Mouse (Mus musculus) kidney, embryonic 16.5 days (tissue): ENCODE results near the gene Abhd11. TPM values are rescaled to one million over a fixed set of nuclear protein-coding genes. Genes with fewer than 3 reads are reported as not detected.

ENCODE experiments used
- ATAC-seq: fragments of 200-750 bp; cut with Nextera tagmentation; 2 replicates; pipeline ENCODE4 v1.8.0; 2017; ENCODE audit warnings: moderate TSS enrichment; ENCODE audit not compliant: low FRiP score, low TSS enrichment
- H3K27ac ChIP-seq: fragments of 300-500 bp; sonication (generic); 2 replicates; pipeline ENCODE4 v1.5.1; 2014; ENCODE audit warnings: low read length
- H3K27me3 ChIP-seq: fragments of 300-500 bp; sonication (generic); 2 replicates; pipeline ENCODE4 v1.6.1; 2014; ENCODE audit warnings: low read length, control low read depth, mixed read lengths; ENCODE audit not compliant: insufficient read depth
- H3K36me3 ChIP-seq: fragments of 300-500 bp; sonication (generic); 2 replicates; pipeline ENCODE4 v1.6.1; 2014; ENCODE audit warnings: low read length, control low read depth, mixed read lengths; ENCODE audit not compliant: insufficient read depth
- H3K4me1 ChIP-seq: fragments of 300-500 bp; sonication (generic); 2 replicates; pipeline ENCODE4 v1.6.1; 2014; ENCODE audit warnings: low read length, control low read depth, mixed read lengths; ENCODE audit not compliant: insufficient read depth
- H3K4me2 ChIP-seq: fragments of 300-500 bp; sonication (generic); replicated peaks from 2 replicates; pipeline ENCODE4 v1.6.1; 2014; ENCODE audit warnings: low read depth, low read length
- H3K4me3 ChIP-seq: fragments of 300-500 bp; sonication (generic); 2 replicates; pipeline ENCODE4 v1.5.1; 2014; ENCODE audit warnings: mild to moderate bottlenecking, low read length
- H3K9ac ChIP-seq: fragments of 300-500 bp; sonication (generic); replicated peaks from 2 replicates; pipeline ENCODE4 v1.6.1; 2014; ENCODE audit warnings: low read length
- H3K9me3 ChIP-seq: fragments of 300-500 bp; sonication (generic); 2 replicates; pipeline ENCODE4 v1.6.1; 2016; ENCODE audit warnings: low read length, control low read depth
- WGBS: fragments of 180-500 bp; shearing (Covaris S2); extraction: QIAGEN DNeasy Blood & Tissue Kit; methylation state at CpG from one replicate; pipeline ENCODE4 v1.1.7; 2014; 5-methylcytosine and 5-hydroxymethylcytosine counted together
- polyA plus RNA-seq: library from polyadenylated mRNA; unstranded; fragments of >200 nt; fragmentation: Nextera tagmentation; extraction: Ambion mirVana; gene quantifications from 2 replicates; pipeline ENCODE4 v1.2.1, GENCODE M21; 2015

Gene Abhd11
- polyA plus RNA-seq, 1 experiment from 2014 or later, result 81.1 TPM

- Histone ChIP-seq H3K9me3 (no peaks in the 10 kb centered on the region), H3K4me3 (no peak overlapping the region), H3K9ac (no peak overlapping the region), H3K4me1 (peaks cover 22% of the 10 kb centered on the region), H3K4me2 (no peak overlapping the region), H3K36me3 (no peaks in the 10 kb centered on the region), H3K27me3 (no peaks in the 10 kb centered on the region), H3K27ac (no peak overlapping the region)
- 49% methylated on average over 4 of the region's 4 CpGs for WGBS
- no peak for ATAC-seq
Measured at GRCm38 (mm10) chr5:135016224-135016759, 7.3 kb downstream of the Abhd11 start.

GRCm38 (mm10) chr5:135021814-135022213, 12.9 kb downstream of the Abhd11 start:
- Histone ChIP-seq H3K27ac (0 out of 2 replicates have a peak overlapping the region, but pooled peaks have one; percentile 5), H3K36me3 (no peaks in the 10 kb centered on the region), H3K27me3 (no peaks in the 10 kb centered on the region), H3K4me1 (peaks cover 31% of the 10 kb centered on the region), H3K9ac (no peak overlapping the region), H3K4me3 (no peak overlapping the region), H3K9me3 (no peaks in the 10 kb centered on the region), H3K4me2 (no peak overlapping the region)
- peak; percentile 37 for ATAC-seq
- 40% methylated on average over 6 of the region's 6 CpGs for WGBS

GRCm38 (mm10) chr5:135023344-135024173, 14.6 kb downstream of the Abhd11 start, which contains the start of gene Stx1a:
Stx1a (plus strand) TSS chr5:135023482.
- Histone ChIP-seq H3K36me3 (no peaks in the 10 kb centered on the region), H3K27ac (peak within 1 kb of the TSS; percentile 20; the same call in 1 of the 2 replicates), H3K9me3 (no peaks in the 10 kb centered on the region), H3K9ac (peak within 1 kb of the TSS; percentile 83), H3K4me1 (peaks cover 34% of the 10 kb centered on the region), H3K4me3 (peak within 1 kb of the TSS; percentile 71), H3K4me2 (peak within 1 kb of the TSS; percentile 95), H3K27me3 (no peaks in the 10 kb centered on the region)
- under 1% methylated on average over 61 of the region's 61 CpGs for WGBS
- ATAC-seq, result peak; percentile 94

- Histone ChIP-seq H3K27ac (no peak overlapping the region), H3K4me3 (peak overlapping the region; percentile 71)
- ATAC-seq, result peak; percentile 17; the same call in 1 of the 2 replicates
Measured at GRCm38 (mm10) chr5:135024665-135025224, 15.8 kb downstream of the Abhd11 start.

GRCm38 (mm10) chr5:135025899-135026298, 16.9 kb downstream of the Abhd11 start:
- Histone ChIP-seq H3K9me3 (no peaks in the 10 kb centered on the region), H3K27me3 (no peaks in the 10 kb centered on the region), H3K4me2 (peak overlapping the region; percentile 95), H3K4me1 (peaks cover 45% of the 10 kb centered on the region), H3K9ac (peak overlapping the region; percentile 57; the same call in 1 of the 2 replicates), H3K36me3 (no peaks in the 10 kb centered on the region), H3K4me3 (peak overlapping the region; percentile 71; the same call in 1 of the 2 replicates), H3K27ac (0 out of 2 replicates have a peak overlapping the region, but pooled peaks have one; percentile 15)
- 9% methylated on average over 7 of the region's 7 CpGs for WGBS
- no peak for ATAC-seq

More at GRCm38 (mm10) chr5:135024665-135025224, 15.8 kb downstream of the Abhd11 start:
- H3K9me3 ChIP-seq, result no peaks in the 10 kb centered on the region
- H3K4me2 ChIP-seq, result peak overlapping the region; percentile 95
- H3K4me1 ChIP-seq, result peaks cover 45% of the 10 kb centered on the region
- no peaks in the 10 kb centered on the region for H3K36me3 ChIP-seq
- no peaks in the 10 kb centered on the region for H3K27me3 ChIP-seq
- WGBS, result 17% methylated on average over 11 of the region's 11 CpGs
- H3K9ac ChIP-seq, result peak overlapping the region; percentile 83

GRCm38 (mm10) chr5:135029007-135029854, 20.3 kb downstream of the Abhd11 start:
- no peaks in the 10 kb centered on the region for H3K36me3 ChIP-seq
- ATAC-seq, result no peak
- no peaks in the 10 kb centered on the region for H3K9me3 ChIP-seq
- H3K4me1 ChIP-seq, result peaks cover 34% of the 10 kb centered on the region
- H3K9ac ChIP-seq, result peak overlapping the region; percentile 12; the same call in 1 of the 2 replicates
- H3K4me3 ChIP-seq, result no peak overlapping the region
- H3K27me3 ChIP-seq, result no peaks in the 10 kb centered on the region
- H3K27ac ChIP-seq, result peak overlapping the region; percentile 30; the same call in 1 of the 2 replicates
- WGBS, result 40% methylated on average over 18 of the region's 18 CpGs
- peak overlapping the region; percentile 24 for H3K4me2 ChIP-seq

- Histone ChIP-seq H3K27ac (no peak overlapping the region), H3K36me3 (no peaks in the 10 kb centered on the region), H3K4me2 (no peak overlapping the region), H3K4me3 (no peak overlapping the region), H3K27me3 (no peaks in the 10 kb centered on the region), H3K9me3 (no peaks in the 10 kb centered on the region), H3K9ac (no peak overlapping the region), H3K4me1 (peaks cover 18% of the 10 kb centered on the region)
- no peak for ATAC-seq
- 87% methylated on average over 5 of the region's 5 CpGs for WGBS
Measured at GRCm38 (mm10) chr5:135032581-135032980, 23.6 kb downstream of the Abhd11 start.

- Histone ChIP-seq H3K27ac (no peak overlapping the region), H3K27me3 (no peaks in the 10 kb centered on the region), H3K36me3 (peaks cover 4% of the 10 kb centered on the region; the same call in 1 of the 2 replicates), H3K9ac (no peak overlapping the region), H3K4me1 (peaks cover 5% of the 10 kb centered on the region; the same call in 1 of the 2 replicates), H3K4me2 (no peak overlapping the region), H3K9me3 (no peaks in the 10 kb centered on the region), H3K4me3 (no peak overlapping the region)
- ATAC-seq, result no peak
- 98% methylated on average over 2 of the region's 2 CpGs for WGBS
Measured at GRCm38 (mm10) chr5:135034593-135034992, 25.6 kb downstream of the Abhd11 start.
